Mouse (Mus musculus) E14TG2a.4 (cell line): ENCODE measurements around the gene Rph3a.

ENCODE experiments used
- CTCF ChIP-seq: conservative IDR thresholded peaks from 2 replicates; pipeline ENCODE4 v1.5.1; 2014; ENCODE audit warnings: low read length
- NANOG ChIP-seq: IDR thresholded peaks from 2 replicates; pipeline ENCODE4 v1.6.1; 2014; ENCODE audit warnings: borderline replicate concordance, low read length, mixed read lengths
- POU5F1 ChIP-seq: IDR thresholded peaks from 2 replicates; pipeline ENCODE4 v1.6.1; 2014; ENCODE audit warnings: low read length, borderline replicate concordance

- TF ChIP-seq CTCF (no peak), NANOG (no peak), POU5F1 (no peak)
Measured at GRCm38 (mm10) chr5:120892243-120892660, 117.6 kb downstream of the Rph3a start.
